Mouse (Mus musculus): ENCODE measurements around the gene Kcnj9. TPM values are rescaled to one million over a fixed set of nuclear protein-coding genes. Genes with fewer than 3 reads are reported as not detected.
A peak's percentile ranks its signal among the peaks of the same experiment; 100 is the strongest.

Kcnj9 gene
- polyA plus RNA-seq, 1 experiment from 2014 or later, result 4.2 TPM

DNA sequence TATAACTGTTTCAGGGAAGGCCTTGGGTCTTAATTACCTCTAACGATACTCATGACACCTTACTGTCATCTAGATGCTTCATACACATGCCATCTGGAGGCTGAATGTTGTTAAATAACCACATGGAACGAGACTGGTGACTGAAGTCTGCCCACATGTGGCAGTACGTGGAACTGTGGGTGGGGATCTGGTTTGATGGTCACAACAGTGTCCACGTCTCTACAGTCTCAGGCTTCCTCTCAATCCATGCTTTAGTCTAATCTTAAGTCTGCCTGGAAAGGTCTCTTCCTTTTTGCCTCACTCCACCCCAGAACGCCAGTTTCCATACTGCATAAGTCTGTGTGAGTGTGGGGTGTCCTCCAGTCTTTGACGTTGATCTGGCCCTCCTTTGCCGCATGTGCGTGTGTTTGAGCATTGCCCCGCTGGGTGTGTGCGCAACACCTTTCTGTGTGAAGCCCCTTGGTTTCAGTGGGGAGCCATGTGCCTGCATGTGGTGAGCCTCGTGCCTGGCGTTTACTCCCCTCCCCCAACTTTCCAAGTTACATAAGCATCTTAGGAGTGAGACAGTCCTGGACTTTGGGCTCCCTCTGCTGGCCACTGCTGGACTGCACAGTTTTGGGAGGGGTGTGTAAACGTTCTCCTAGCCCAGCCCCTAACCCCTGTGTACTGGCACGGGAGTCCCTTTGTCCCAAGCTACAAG is 19.3 kb downstream of the Kcnj9 start:
- Histone ChIP-seq H3K9ac (replicated peaks; ENCODE audit: low read depth, low read length) (peak overlapping the region; percentile 55), H3K4me1 (replicated peaks; ENCODE audit: control insufficient read depth, insufficient read depth, low read length) (peaks cover 47% of the 10 kb centered on the region), H3K4me2 (ENCODE audit: low read length) (peak overlapping the region; percentile 66), H3K27me3 (replicated peaks; ENCODE audit: control insufficient read depth, insufficient read depth, low read length) (no peaks in the 10 kb centered on the region), H3K9me3 (ENCODE audit: control insufficient read depth, low read length) (no peaks in the 10 kb centered on the region), H3K27ac (ENCODE audit: low read length) (peak overlapping the region; percentile 89), H3K36me3 (ENCODE audit: control insufficient read depth, insufficient read depth) (no peaks in the 10 kb centered on the region), H3K4me3 (replicated peaks; ENCODE audit: low read length) (peak overlapping the region; percentile 29)
- ATAC-seq, result peak; percentile 68
- 2% methylated on average over 14 of the region's 14 CpGs for WGBS

GRCm38 (mm10) chr1:172308409-172308808 is 20.7 kb downstream of the Kcnj9 start:
- no peaks in the 10 kb centered on the region for H3K36me3 ChIP-seq (ENCODE audit: control insufficient read depth, insufficient read depth)
- no peak overlapping the region for H3K4me3 ChIP-seq (replicated peaks; ENCODE audit: low read length)
- no peak overlapping the region; the same call in 1 of the 2 replicates for H3K27ac ChIP-seq (ENCODE audit: low read length)
- no peaks in the 10 kb centered on the region for H3K9me3 ChIP-seq (ENCODE audit: control insufficient read depth, low read length)
- H3K4me2 ChIP-seq (ENCODE audit: low read length), result no peak overlapping the region
- no peak overlapping the region for H3K9ac ChIP-seq (replicated peaks; ENCODE audit: low read depth, low read length)
- peaks cover 32% of the 10 kb centered on the region for H3K4me1 ChIP-seq (replicated peaks; ENCODE audit: control insufficient read depth, insufficient read depth, low read length)
- H3K27me3 ChIP-seq (replicated peaks; ENCODE audit: control insufficient read depth, insufficient read depth, low read length), result no peaks in the 10 kb centered on the region
- no peak for ATAC-seq
- WGBS, result 60% methylated on average over 1 of the region's 1 CpGs

- 34% methylated on average over 10 of the region's 10 CpGs for WGBS
- H3K9ac ChIP-seq (replicated peaks; ENCODE audit: low read depth, low read length), result no peak overlapping the region
- no peaks in the 10 kb centered on the region for H3K27me3 ChIP-seq (replicated peaks; ENCODE audit: control insufficient read depth, insufficient read depth, low read length)
- H3K27ac ChIP-seq (ENCODE audit: low read length), result peak overlapping the region; percentile 2
- H3K9me3 ChIP-seq (ENCODE audit: control insufficient read depth, low read length), result no peaks in the 10 kb centered on the region
- no peak overlapping the region for H3K4me3 ChIP-seq (replicated peaks; ENCODE audit: low read length)
- H3K36me3 ChIP-seq (ENCODE audit: control insufficient read depth, insufficient read depth), result no peaks in the 10 kb centered on the region
- H3K4me2 ChIP-seq (ENCODE audit: low read length), result no peak overlapping the region
- peaks cover 27% of the 10 kb centered on the region for H3K4me1 ChIP-seq (replicated peaks; ENCODE audit: control insufficient read depth, insufficient read depth, low read length)
- no peak for ATAC-seq
Measured at GRCm38 (mm10) chr1:172307936-172308335, 21.2 kb downstream of the Kcnj9 start.

- no peaks in the 10 kb centered on the region for H3K36me3 ChIP-seq (ENCODE audit: control insufficient read depth, insufficient read depth)
- H3K4me2 ChIP-seq (ENCODE audit: low read length), result no peak overlapping the region
- no peak overlapping the region for H3K27ac ChIP-seq (ENCODE audit: low read length)
- no peak overlapping the region for H3K4me3 ChIP-seq (replicated peaks; ENCODE audit: low read length)
- peaks cover 24% of the 10 kb centered on the region for H3K4me1 ChIP-seq (replicated peaks; ENCODE audit: control insufficient read depth, insufficient read depth, low read length)
- WGBS, result 54% methylated on average over 6 of the region's 6 CpGs
- ATAC-seq, result no peak
- no peaks in the 10 kb centered on the region for H3K27me3 ChIP-seq (replicated peaks; ENCODE audit: control insufficient read depth, insufficient read depth, low read length)
- H3K9ac ChIP-seq (replicated peaks; ENCODE audit: low read depth, low read length), result no peak overlapping the region
- no peaks in the 10 kb centered on the region for H3K9me3 ChIP-seq (ENCODE audit: control insufficient read depth, low read length)
Measured at GRCm38 (mm10) chr1:172306885-172307284, 22.2 kb downstream of the Kcnj9 start.

GRCm38 (mm10) chr1:172306196-172306595 is 22.9 kb downstream of the Kcnj9 start:
- ATAC-seq, result no peak
- Histone ChIP-seq H3K27me3 (replicated peaks; ENCODE audit: control insufficient read depth, insufficient read depth, low read length) (no peaks in the 10 kb centered on the region), H3K9me3 (ENCODE audit: control insufficient read depth, low read length) (no peaks in the 10 kb centered on the region), H3K9ac (replicated peaks; ENCODE audit: low read depth, low read length) (no peak overlapping the region), H3K4me3 (replicated peaks; ENCODE audit: low read length) (no peak overlapping the region), H3K36me3 (ENCODE audit: control insufficient read depth, insufficient read depth) (no peaks in the 10 kb centered on the region), H3K4me1 (replicated peaks; ENCODE audit: control insufficient read depth, insufficient read depth, low read length) (peaks cover 22% of the 10 kb centered on the region), H3K27ac (ENCODE audit: low read length) (no peak overlapping the region), H3K4me2 (ENCODE audit: low read length) (no peak overlapping the region)
- WGBS, result 88% methylated on average over 4 of the region's 4 CpGs

- WGBS, result 79% methylated on average over 3 of the region's 3 CpGs
- Histone ChIP-seq H3K4me1 (replicated peaks; ENCODE audit: control insufficient read depth, insufficient read depth, low read length) (peaks cover 16% of the 10 kb centered on the region), H3K36me3 (ENCODE audit: control insufficient read depth, insufficient read depth) (no peaks in the 10 kb centered on the region), H3K9me3 (ENCODE audit: control insufficient read depth, low read length) (no peaks in the 10 kb centered on the region), H3K27ac (ENCODE audit: low read length) (no peak overlapping the region), H3K4me2 (ENCODE audit: low read length) (no peak overlapping the region), H3K9ac (replicated peaks; ENCODE audit: low read depth, low read length) (no peak overlapping the region), H3K27me3 (replicated peaks; ENCODE audit: control insufficient read depth, insufficient read depth, low read length) (no peaks in the 10 kb centered on the region), H3K4me3 (replicated peaks; ENCODE audit: low read length) (no peak overlapping the region)
- no peak for ATAC-seq
Measured at GRCm38 (mm10) chr1:172305635-172306034, 23.5 kb downstream of the Kcnj9 start.

DNA sequence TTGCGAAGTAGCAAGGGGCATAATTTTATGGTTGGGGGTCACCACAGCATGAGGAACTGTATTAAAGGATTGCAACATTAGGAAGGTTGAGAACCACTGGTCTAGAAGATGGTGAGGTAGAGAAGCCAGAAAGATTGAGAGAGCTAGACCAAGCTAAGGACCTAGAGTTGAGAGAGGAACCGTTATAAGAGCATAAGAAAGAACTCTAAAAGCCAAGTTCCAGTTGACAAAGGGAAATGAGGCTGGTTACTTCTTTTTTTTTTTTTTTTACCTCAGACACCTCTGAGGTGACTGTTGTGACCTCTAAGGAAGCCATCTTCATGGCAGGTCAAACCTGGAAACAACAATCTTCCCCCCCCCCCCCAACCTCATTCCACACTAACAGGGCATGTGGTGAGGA is 24.0 kb downstream of the Kcnj9 start:
- Histone ChIP-seq H3K4me2 (ENCODE audit: low read length) (no peak overlapping the region), H3K9me3 (ENCODE audit: control insufficient read depth, low read length) (no peaks in the 10 kb centered on the region), H3K4me3 (replicated peaks; ENCODE audit: low read length) (no peak overlapping the region), H3K4me1 (replicated peaks; ENCODE audit: control insufficient read depth, insufficient read depth, low read length) (peaks cover 12% of the 10 kb centered on the region), H3K27ac (ENCODE audit: low read length) (no peak overlapping the region), H3K9ac (replicated peaks; ENCODE audit: low read depth, low read length) (no peak overlapping the region), H3K36me3 (ENCODE audit: control insufficient read depth, insufficient read depth) (no peaks in the 10 kb centered on the region), H3K27me3 (replicated peaks; ENCODE audit: control insufficient read depth, insufficient read depth, low read length) (no peaks in the 10 kb centered on the region)
- no peak for ATAC-seq
- WGBS, result 90% methylated on average over 2 of the region's 2 CpGs

GRCm38 (mm10) chr1:172304443-172304842 is 24.7 kb downstream of the Kcnj9 start:
- no peak overlapping the region for H3K4me2 ChIP-seq (ENCODE audit: low read length)
- no peak overlapping the region for H3K27ac ChIP-seq (ENCODE audit: low read length)
- H3K4me3 ChIP-seq (replicated peaks; ENCODE audit: low read length), result no peak overlapping the region
- WGBS, result 81% methylated on average over 6 of the region's 6 CpGs
- no peak overlapping the region for H3K9ac ChIP-seq (replicated peaks; ENCODE audit: low read depth, low read length)
- no peaks in the 10 kb centered on the region for H3K36me3 ChIP-seq (ENCODE audit: control insufficient read depth, insufficient read depth)
- H3K4me1 ChIP-seq (replicated peaks; ENCODE audit: control insufficient read depth, insufficient read depth, low read length), result peaks cover 5% of the 10 kb centered on the region
- H3K27me3 ChIP-seq (replicated peaks; ENCODE audit: control insufficient read depth, insufficient read depth, low read length), result no peaks in the 10 kb centered on the region
- ATAC-seq, result no peak
- no peaks in the 10 kb centered on the region for H3K9me3 ChIP-seq (ENCODE audit: control insufficient read depth, low read length)

DNA sequence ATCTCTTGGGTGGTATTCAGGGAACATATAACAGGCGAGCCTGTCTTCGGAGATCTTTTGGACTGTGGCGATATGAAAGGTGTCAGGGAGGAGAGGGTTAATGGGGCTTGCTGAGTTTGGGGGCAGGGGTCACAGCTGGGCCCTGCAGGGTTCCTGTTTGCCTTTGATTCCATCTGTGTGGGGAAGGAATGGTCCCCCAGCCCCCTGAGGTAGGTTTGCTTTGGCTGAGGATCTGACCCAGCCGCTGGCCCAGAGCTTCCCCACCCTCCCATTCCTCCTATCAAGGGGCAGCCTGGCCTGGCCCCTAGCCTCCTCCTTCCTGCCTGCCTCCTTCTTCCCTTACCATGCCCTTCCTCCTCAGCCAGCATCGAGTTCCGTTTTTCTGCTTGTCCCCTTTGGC is 26.3 kb downstream of the Kcnj9 start:
- Histone ChIP-seq H3K27me3 (replicated peaks; ENCODE audit: control insufficient read depth, insufficient read depth, low read length) (no peaks in the 10 kb centered on the region), H3K36me3 (ENCODE audit: control insufficient read depth, insufficient read depth) (no peaks in the 10 kb centered on the region), H3K9me3 (ENCODE audit: control insufficient read depth, low read length) (no peaks in the 10 kb centered on the region), H3K4me3 (replicated peaks; ENCODE audit: low read length) (no peak overlapping the region), H3K4me1 (replicated peaks; ENCODE audit: control insufficient read depth, insufficient read depth, low read length) (peaks cover 7% of the 10 kb centered on the region), H3K27ac (ENCODE audit: low read length) (no peak overlapping the region), H3K4me2 (ENCODE audit: low read length) (no peak overlapping the region), H3K9ac (replicated peaks; ENCODE audit: low read depth, low read length) (no peak overlapping the region)
- WGBS, result 19% methylated on average over 6 of the region's 6 CpGs
- no peak for ATAC-seq

GRCm38 (mm10) chr1:172302311-172302710 is 26.8 kb downstream of the Kcnj9 start:
- H3K4me3 ChIP-seq (replicated peaks; ENCODE audit: low read length), result no peak overlapping the region
- no peaks in the 10 kb centered on the region for H3K36me3 ChIP-seq (ENCODE audit: control insufficient read depth, insufficient read depth)
- no peak overlapping the region for H3K4me2 ChIP-seq (ENCODE audit: low read length)
- peaks cover 9% of the 10 kb centered on the region for H3K4me1 ChIP-seq (replicated peaks; ENCODE audit: control insufficient read depth, insufficient read depth, low read length)
- ATAC-seq, result no peak
- no peak overlapping the region for H3K27ac ChIP-seq (ENCODE audit: low read length)
- H3K27me3 ChIP-seq (replicated peaks; ENCODE audit: control insufficient read depth, insufficient read depth, low read length), result no peaks in the 10 kb centered on the region
- H3K9ac ChIP-seq (replicated peaks; ENCODE audit: low read depth, low read length), result no peak overlapping the region
- WGBS, result 62% methylated on average over 3 of the region's 3 CpGs
- H3K9me3 ChIP-seq (ENCODE audit: control insufficient read depth, low read length), result no peaks in the 10 kb centered on the region

Data from forebrain, embryonic 16.5 days (tissue).